Mouse (Mus musculus): Measurements from ENCODE around the gene Zfp654. TPM values are rescaled to one million over a fixed set of nuclear protein-coding genes. Genes with fewer than 3 reads are reported as not detected.

Zfp654 gene
- polyA plus RNA-seq, 1 experiment from 2014 or later: 9.4 TPM

DNA sequence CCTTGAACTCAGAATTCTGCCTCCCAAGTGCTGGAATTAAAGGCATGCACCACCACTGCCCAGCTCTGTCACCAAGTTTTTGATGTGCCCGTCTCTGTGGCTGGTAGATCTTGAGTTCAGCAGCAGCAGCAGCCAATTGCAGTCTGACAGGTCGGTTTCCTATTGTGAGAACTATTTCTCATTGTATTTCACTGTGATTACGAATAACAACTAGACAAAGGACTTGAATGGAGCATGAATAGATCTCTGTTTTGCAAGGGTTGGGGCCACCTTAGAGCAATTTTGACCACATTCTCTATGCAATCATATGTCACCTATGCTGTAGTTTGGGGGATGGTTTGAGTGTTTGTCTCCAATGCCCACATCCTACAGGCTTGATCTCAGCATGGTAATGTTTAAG lies 29.5 kb upstream of the Zfp654 start:
- Histone ChIP-seq H3K9ac (ENCODE audit: low read length) (no peak overlapping the region), H3K4me2 (ENCODE audit: low read depth, severe bottlenecking) (no peak overlapping the region), H3K27ac (replicated peaks; ENCODE audit: low read depth, low read length) (no peak overlapping the region), H3K4me1 (ENCODE audit: control insufficient read depth, insufficient read depth, low read length) (peaks cover 2% of the 10 kb centered on the region; the same call in 1 of the 2 replicates), H3K36me3 (ENCODE audit: control insufficient read depth, insufficient read depth, low read length) (no peaks in the 10 kb centered on the region), H3K4me3 (ENCODE audit: low read depth, low read length) (no peak overlapping the region), H3K9me3 (ENCODE audit: control insufficient read depth, low read length) (no peaks in the 10 kb centered on the region), H3K27me3 (ENCODE audit: control insufficient read depth, insufficient read depth, low read length) (no peaks in the 10 kb centered on the region)
- WGBS: 85% methylated on average over 3 of the region's 3 CpGs
- DNase-seq (ENCODE audit: low spot score) (no peak), ATAC-seq (ENCODE audit: insufficient number of reproducible peaks, low FRiP score, low TSS enrichment, low read depth) (no peak)

DNA sequence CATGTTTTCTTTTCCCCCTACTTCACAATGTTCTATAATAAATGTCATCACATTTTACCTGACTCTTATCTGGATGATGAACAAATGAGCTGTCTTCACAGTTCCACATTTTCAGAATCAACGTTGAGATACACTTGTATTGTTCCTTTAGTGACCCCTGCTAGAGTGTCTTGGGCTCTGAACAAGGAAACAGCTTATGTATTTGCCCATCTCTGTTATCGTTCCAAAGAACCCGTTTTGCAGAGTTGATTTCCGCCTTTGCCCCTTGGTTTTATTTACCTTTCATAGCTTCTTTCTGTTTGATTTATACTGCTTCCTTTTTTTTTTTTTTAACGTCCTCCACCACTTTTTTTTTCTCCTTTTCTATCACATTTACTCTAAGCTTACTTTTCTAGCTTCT lies 28.3 kb upstream of the Zfp654 start:
- Histone ChIP-seq H3K9me3 (ENCODE audit: control insufficient read depth, low read length) (no peaks in the 10 kb centered on the region), H3K4me1 (ENCODE audit: control insufficient read depth, insufficient read depth, low read length) (peaks cover 2% of the 10 kb centered on the region; the same call in 1 of the 2 replicates), H3K27ac (replicated peaks; ENCODE audit: low read depth, low read length) (no peak overlapping the region), H3K9ac (ENCODE audit: low read length) (no peak overlapping the region), H3K36me3 (ENCODE audit: control insufficient read depth, insufficient read depth, low read length) (no peaks in the 10 kb centered on the region), H3K27me3 (ENCODE audit: control insufficient read depth, insufficient read depth, low read length) (no peaks in the 10 kb centered on the region), H3K4me3 (ENCODE audit: low read depth, low read length) (no peak overlapping the region), H3K4me2 (ENCODE audit: low read depth, severe bottlenecking) (no peak overlapping the region)
- ATAC-seq (ENCODE audit: insufficient number of reproducible peaks, low FRiP score, low TSS enrichment, low read depth) (no peak), DNase-seq (ENCODE audit: low spot score) (no peak)
- WGBS: 85% methylated on average over 5 of the region's 5 CpGs

DNA sequence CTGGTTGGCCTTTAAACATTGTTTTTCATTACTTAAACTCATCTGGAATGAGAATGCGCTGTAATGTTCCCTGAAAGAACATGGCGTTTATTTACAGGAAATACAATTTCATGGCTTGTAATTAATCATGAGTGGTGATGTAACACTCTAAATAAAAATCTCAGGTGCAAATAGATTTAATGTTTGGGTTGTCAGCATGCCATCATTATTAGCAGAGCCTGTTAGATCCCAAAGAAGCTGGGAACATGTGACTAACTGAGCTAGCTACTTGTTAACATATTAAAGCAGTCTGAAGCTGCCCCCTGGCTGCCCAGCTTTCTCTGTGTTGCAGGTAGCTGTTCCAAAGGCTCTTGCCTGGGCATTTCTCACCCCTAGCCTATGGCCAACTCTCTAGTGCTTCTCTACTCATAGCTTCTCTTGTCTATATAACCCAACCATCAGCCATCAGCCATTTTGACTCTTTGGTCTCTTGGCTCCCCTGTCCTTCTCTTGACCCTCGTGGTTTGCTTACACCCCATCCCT lies 27.2 kb upstream of the Zfp654 start:
- Histone ChIP-seq H3K9ac (ENCODE audit: low read length) (no peak overlapping the region), H3K36me3 (ENCODE audit: control insufficient read depth, insufficient read depth, low read length) (no peaks in the 10 kb centered on the region), H3K27me3 (ENCODE audit: control insufficient read depth, insufficient read depth, low read length) (no peaks in the 10 kb centered on the region), H3K4me1 (ENCODE audit: control insufficient read depth, insufficient read depth, low read length) (no peaks in the 10 kb centered on the region), H3K27ac (replicated peaks; ENCODE audit: low read depth, low read length) (no peak overlapping the region), H3K4me2 (ENCODE audit: low read depth, severe bottlenecking) (no peak overlapping the region), H3K4me3 (ENCODE audit: low read depth, low read length) (no peak overlapping the region), H3K9me3 (ENCODE audit: control insufficient read depth, low read length) (no peaks in the 10 kb centered on the region)
- DNase-seq (ENCODE audit: low spot score) (no peak), ATAC-seq (ENCODE audit: insufficient number of reproducible peaks, low FRiP score, low TSS enrichment, low read depth) (no peak)
- 72% methylated on average over 3 of the region's 3 CpGs for WGBS

DNA sequence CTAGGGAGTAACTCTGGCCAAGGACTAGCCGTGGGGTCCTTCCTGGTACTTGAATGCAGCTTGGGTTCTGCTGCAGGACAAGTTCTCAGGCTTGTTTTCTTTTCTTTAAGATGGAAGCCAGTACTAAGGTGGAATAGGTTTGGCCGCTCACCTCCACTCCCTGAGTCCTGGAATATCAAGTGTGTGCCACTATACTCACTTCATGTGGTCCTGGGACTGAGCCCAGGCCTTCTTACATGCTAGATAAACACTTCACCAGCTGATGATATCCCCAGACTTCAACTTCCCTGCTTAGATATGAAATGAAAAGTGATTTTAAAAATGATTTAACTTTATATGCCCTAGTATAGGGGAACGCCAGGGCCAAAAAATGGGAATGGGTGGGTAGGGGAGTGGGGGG lies 25.9 kb upstream of the Zfp654 start:
- 87% methylated on average over 3 of the region's 3 CpGs for WGBS
- Histone ChIP-seq H3K9me3 (ENCODE audit: control insufficient read depth, low read length) (no peaks in the 10 kb centered on the region), H3K27me3 (ENCODE audit: control insufficient read depth, insufficient read depth, low read length) (no peaks in the 10 kb centered on the region), H3K9ac (ENCODE audit: low read length) (no peak overlapping the region), H3K36me3 (ENCODE audit: control insufficient read depth, insufficient read depth, low read length) (no peaks in the 10 kb centered on the region), H3K4me3 (ENCODE audit: low read depth, low read length) (no peak overlapping the region), H3K27ac (replicated peaks; ENCODE audit: low read depth, low read length) (no peak overlapping the region), H3K4me1 (ENCODE audit: control insufficient read depth, insufficient read depth, low read length) (no peaks in the 10 kb centered on the region), H3K4me2 (ENCODE audit: low read depth, severe bottlenecking) (no peak overlapping the region)
- DNase-seq (ENCODE audit: low spot score): no peak
- ATAC-seq (ENCODE audit: insufficient number of reproducible peaks, low FRiP score, low TSS enrichment, low read depth): no peak

DNA sequence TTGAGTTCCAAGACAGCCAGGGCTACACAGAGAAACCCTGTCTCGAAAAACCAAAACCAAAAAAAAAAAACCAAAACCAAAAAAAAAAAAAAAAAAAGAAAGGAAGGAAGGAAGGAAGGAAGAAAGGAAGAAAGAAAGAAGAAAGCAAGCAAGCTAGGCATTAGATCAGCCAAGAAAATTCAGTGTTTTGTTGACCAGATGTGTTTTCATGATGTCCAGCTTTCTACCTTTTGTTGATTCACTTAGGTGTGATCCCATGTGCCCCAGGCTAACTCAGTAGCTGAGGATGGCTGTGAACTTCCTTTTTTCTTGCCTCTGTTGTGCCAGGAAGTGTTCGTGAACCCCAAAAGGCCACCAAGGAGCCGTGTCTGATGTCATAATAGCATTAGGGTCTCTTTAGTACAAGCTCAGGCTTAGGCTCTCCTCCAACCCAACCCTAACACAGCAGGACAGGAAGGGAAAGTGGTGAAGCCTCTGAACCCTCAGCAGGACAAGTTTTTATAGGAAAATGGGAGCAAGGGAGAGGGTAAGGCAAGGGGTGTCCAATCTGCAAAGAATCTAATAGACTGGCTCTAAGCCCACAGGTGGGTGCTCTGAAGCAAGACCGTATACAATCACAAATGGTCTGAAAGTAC lies 25.3 kb upstream of the Zfp654 start:
- Histone ChIP-seq H3K4me2 (ENCODE audit: low read depth, severe bottlenecking) (no peak overlapping the region), H3K4me3 (ENCODE audit: low read depth, low read length) (no peak overlapping the region), H3K36me3 (ENCODE audit: control insufficient read depth, insufficient read depth, low read length) (no peaks in the 10 kb centered on the region), H3K4me1 (ENCODE audit: control insufficient read depth, insufficient read depth, low read length) (no peaks in the 10 kb centered on the region), H3K9ac (ENCODE audit: low read length) (no peak overlapping the region), H3K27ac (replicated peaks; ENCODE audit: low read depth, low read length) (no peak overlapping the region), H3K9me3 (ENCODE audit: control insufficient read depth, low read length) (no peaks in the 10 kb centered on the region), H3K27me3 (ENCODE audit: control insufficient read depth, insufficient read depth, low read length) (no peaks in the 10 kb centered on the region)
- whole genome bisulfite sequencing: 86% methylated on average over 4 of the region's 4 CpGs
- ATAC-seq (ENCODE audit: insufficient number of reproducible peaks, low FRiP score, low TSS enrichment, low read depth) (no peak), DNase-seq (ENCODE audit: low spot score) (no peak)

DNA sequence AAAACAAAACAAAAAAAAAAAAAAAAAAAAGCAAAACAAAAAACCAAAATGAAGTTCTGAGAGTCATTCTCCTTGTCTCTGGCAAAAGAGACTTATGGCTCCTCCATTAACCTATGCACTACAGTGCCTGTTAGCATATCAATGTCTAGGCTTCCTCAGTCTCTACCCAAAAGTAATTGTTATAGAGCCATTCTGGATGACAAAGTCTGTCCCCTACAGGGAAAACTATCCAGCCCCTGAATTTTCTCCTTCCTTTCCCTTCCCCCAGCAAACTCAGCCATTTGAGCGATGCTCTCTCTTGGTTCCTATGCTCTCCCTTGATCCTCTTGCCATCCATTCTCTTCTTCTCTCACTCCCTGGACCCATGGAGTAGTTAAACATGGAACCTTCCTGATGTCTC lies 24.4 kb upstream of the Zfp654 start:
- H3K4me2 ChIP-seq (ENCODE audit: low read depth, severe bottlenecking): no peak overlapping the region
- ATAC-seq (ENCODE audit: insufficient number of reproducible peaks, low FRiP score, low TSS enrichment, low read depth): no peak
- 84% methylated on average over 1 of the region's 1 CpGs for WGBS

DNA sequence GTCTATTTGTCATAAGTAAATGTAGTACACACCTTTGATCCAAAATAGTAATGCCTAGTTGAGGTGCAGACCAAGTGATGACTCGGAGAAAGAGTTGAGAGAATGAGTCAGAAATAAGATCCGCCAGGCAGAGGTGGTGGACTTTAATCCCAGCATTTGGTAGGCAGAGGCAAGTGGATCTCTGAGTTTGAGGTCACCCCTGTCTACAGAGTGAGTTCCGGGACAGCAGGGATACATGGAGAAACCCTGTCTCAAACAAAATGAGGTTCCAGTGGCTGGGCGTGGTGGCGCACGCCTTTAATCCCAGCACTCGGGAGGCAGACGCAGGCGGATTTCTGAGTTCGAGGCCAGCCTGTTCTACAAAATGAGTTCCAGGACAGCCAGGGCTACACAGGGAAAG lies 23.9 kb upstream of the Zfp654 start:
- no peaks in the 10 kb centered on the region for H3K4me1 ChIP-seq (ENCODE audit: control insufficient read depth, insufficient read depth, low read length)
- H3K4me2 ChIP-seq (ENCODE audit: low read depth, severe bottlenecking): no peak overlapping the region
- H3K27me3 ChIP-seq (ENCODE audit: control insufficient read depth, insufficient read depth, low read length): no peaks in the 10 kb centered on the region
- H3K27ac ChIP-seq (replicated peaks; ENCODE audit: low read depth, low read length): no peak overlapping the region
- no peak overlapping the region for H3K4me3 ChIP-seq (ENCODE audit: low read depth, low read length)
- no peak for DNase-seq (ENCODE audit: low spot score)
- H3K36me3 ChIP-seq (ENCODE audit: control insufficient read depth, insufficient read depth, low read length): no peaks in the 10 kb centered on the region
- no peak for ATAC-seq (ENCODE audit: insufficient number of reproducible peaks, low FRiP score, low TSS enrichment, low read depth)
- H3K9ac ChIP-seq (ENCODE audit: low read length): no peak overlapping the region
- H3K9me3 ChIP-seq (ENCODE audit: control insufficient read depth, low read length): no peaks in the 10 kb centered on the region
- 97% methylated on average over 10 of the region's 10 CpGs for WGBS

More for the DNA sequence above, 24.4 kb upstream of the Zfp654 start:
- Histone ChIP-seq H3K9ac (ENCODE audit: low read length) (no peak overlapping the region), H3K36me3 (ENCODE audit: control insufficient read depth, insufficient read depth, low read length) (no peaks in the 10 kb centered on the region), H3K27ac (replicated peaks; ENCODE audit: low read depth, low read length) (no peak overlapping the region), H3K9me3 (ENCODE audit: control insufficient read depth, low read length) (no peaks in the 10 kb centered on the region), H3K27me3 (ENCODE audit: control insufficient read depth, insufficient read depth, low read length) (no peaks in the 10 kb centered on the region), H3K4me3 (ENCODE audit: low read depth, low read length) (no peak overlapping the region), H3K4me1 (ENCODE audit: control insufficient read depth, insufficient read depth, low read length) (no peaks in the 10 kb centered on the region)
- DNase-seq (ENCODE audit: low spot score): no peak

DNA sequence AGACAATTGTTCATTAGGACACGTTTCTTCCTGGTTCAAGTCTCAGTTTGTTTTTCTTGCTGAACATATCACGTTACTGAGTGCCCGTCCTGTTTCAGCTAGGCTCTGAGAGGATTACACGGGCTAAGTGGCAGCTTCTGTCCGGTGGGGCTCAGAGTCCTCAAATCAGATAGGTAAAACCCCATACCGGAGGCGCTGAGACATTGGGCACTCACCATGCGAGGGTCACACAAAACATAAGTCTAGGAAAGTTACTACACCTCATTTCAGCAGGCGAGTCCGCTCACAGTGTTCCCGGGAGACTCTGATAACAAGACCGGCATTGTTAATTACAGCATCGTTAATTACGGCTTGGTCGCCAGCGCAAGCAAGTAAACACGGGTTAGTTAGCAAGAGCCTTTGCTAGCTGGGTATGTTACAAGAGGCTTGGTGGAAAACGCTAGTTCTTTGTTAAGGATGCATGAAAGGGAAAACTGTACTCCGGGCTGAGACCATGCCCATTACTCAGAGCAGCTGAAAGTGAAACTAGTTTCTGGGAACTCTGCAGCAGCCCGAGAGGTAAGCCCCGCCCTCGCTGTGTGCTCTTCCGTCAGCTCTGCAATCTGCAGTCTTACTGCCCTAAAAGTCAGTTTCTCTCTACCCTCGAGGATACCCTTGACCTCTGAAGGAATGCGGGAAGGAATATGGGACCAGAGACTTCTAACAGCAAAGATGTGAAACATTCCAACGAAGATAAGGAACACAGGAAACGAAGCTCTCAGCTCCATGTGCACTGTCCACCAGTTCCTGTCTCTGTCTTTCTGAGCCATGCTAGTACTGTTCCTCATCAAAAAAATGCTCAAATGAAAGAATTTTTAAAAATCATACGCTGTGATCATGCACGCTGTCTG lies 22.2 kb upstream of the Zfp654 start:
- 4% methylated on average over 29 of the region's 29 CpGs for WGBS

More for the DNA sequence above, 22.2 kb upstream of the Zfp654 start:
- ATAC-seq (ENCODE audit: insufficient number of reproducible peaks, low FRiP score, low TSS enrichment, low read depth) (peak; percentile 95), DNase-seq (ENCODE audit: low spot score) (peak; percentile 77)
- Histone ChIP-seq H3K4me1 (ENCODE audit: control insufficient read depth, insufficient read depth, low read length) (no peaks in the 10 kb centered on the region), H3K9me3 (ENCODE audit: control insufficient read depth, low read length) (no peaks in the 10 kb centered on the region), H3K4me3 (ENCODE audit: low read depth, low read length) (peak overlapping the region; percentile 61), H3K4me2 (ENCODE audit: low read depth, severe bottlenecking) (peak overlapping the region; percentile 54), H3K9ac (ENCODE audit: low read length) (peak overlapping the region; percentile 73), H3K27me3 (ENCODE audit: control insufficient read depth, insufficient read depth, low read length) (no peaks in the 10 kb centered on the region), H3K36me3 (ENCODE audit: control insufficient read depth, insufficient read depth, low read length) (no peaks in the 10 kb centered on the region), H3K27ac (replicated peaks; ENCODE audit: low read depth, low read length) (peak overlapping the region; percentile 65)

Measured in limb, embryonic 11.5 days (tissue).